Mouse (Mus musculus): Measurements from ENCODE around the gene Hydin. TPM values are rescaled to one million over a fixed set of nuclear protein-coding genes. Genes with fewer than 3 reads are reported as not detected.
"Not testable (repeated sequence)": the region's sequence is repeated elsewhere in the genome, so short reads cannot be mapped to it uniquely, and the experiment has no call there.

The Hydin gene
- polyA plus RNA-seq, 1 experiment from 2014 or later: 0.29 TPM

- 85% methylated on average over 7 of the region's 7 CpGs for WGBS
- ATAC-seq (ENCODE audit: insufficient number of reproducible peaks, low FRiP score); H3K9me3 ChIP-seq (replicated peaks); H3K4me3 ChIP-seq; H3K4me2 ChIP-seq; H3K36me3 ChIP-seq; H3K9ac ChIP-seq; H3K4me1 ChIP-seq (replicated peaks); H3K27me3 ChIP-seq (replicated peaks); H3K27ac ChIP-seq (ENCODE audit: poor library complexity, severe bottlenecking): not testable (repeated sequence)
Observed at GRCm38 (mm10) chr8:110522495-110522894, 255.7 kb downstream of the Hydin start.

DNA sequence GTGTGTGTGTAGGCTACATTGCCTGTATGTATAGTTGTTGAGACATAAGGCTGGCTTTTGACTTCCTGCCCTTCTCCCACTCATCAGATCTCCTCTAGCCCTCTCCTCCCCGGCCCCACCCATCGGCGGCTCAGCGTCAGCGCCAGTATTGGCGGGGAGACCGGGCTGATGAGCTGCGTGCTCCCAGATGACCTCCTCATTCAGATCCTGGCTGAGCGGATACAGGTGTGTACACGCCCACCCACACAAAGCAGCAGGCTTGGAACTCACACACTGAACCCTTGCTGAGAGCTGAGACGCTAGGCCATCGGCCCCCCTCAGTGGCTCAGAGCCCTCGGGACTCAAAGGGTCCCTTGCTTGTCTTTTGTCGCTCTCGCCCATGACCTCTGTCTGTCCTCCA is 256.2 kb downstream of the Hydin start:
- Histone ChIP-seq H3K36me3 (no peaks in the 10 kb centered on the region), H3K4me3 (no peak overlapping the region), H3K9ac (no peak overlapping the region), H3K4me2 (no peak overlapping the region), H3K4me1 (replicated peaks) (0 out of 2 replicates have a peak, but pooled peaks cover 5% of the 10 kb centered on the region), H3K9me3 (replicated peaks) (no peaks in the 10 kb centered on the region), H3K27ac (ENCODE audit: poor library complexity, severe bottlenecking) (no peak overlapping the region), H3K27me3 (replicated peaks) (no peaks in the 10 kb centered on the region)
- no peak for ATAC-seq (ENCODE audit: insufficient number of reproducible peaks, low FRiP score)
- 71% methylated on average over 15 of the region's 15 CpGs for WGBS

DNA sequence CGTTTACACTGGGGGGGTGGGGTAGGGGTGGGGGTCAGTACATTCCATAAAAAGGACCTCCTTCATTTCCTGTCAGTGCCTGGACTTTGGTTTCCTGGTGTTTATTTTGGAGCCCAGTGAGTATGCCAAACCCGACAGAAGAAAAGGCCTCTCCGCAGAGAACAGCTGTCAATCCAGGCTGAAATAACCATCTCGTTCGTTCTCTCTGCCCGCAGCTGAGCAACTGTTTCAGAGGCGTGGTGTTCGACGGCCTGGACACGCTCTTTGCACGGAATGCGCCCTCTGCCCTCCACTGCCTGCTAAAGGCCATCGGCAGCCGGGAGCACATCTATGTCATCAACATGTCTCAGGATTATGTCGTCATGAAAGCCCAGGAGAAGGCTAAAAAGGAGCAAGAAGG is 258.5 kb downstream of the Hydin start:
- Histone ChIP-seq H3K9me3 (replicated peaks) (no peaks in the 10 kb centered on the region), H3K27ac (ENCODE audit: poor library complexity, severe bottlenecking) (no peak overlapping the region), H3K9ac (no peak overlapping the region), H3K27me3 (replicated peaks) (no peaks in the 10 kb centered on the region), H3K4me3 (no peak overlapping the region), H3K36me3 (no peaks in the 10 kb centered on the region), H3K4me1 (replicated peaks) (0 out of 2 replicates have a peak, but pooled peaks cover 5% of the 10 kb centered on the region), H3K4me2 (no peak overlapping the region)
- 58% methylated on average over 15 of the region's 15 CpGs for WGBS
- no peak for ATAC-seq (ENCODE audit: insufficient number of reproducible peaks, low FRiP score)

DNA sequence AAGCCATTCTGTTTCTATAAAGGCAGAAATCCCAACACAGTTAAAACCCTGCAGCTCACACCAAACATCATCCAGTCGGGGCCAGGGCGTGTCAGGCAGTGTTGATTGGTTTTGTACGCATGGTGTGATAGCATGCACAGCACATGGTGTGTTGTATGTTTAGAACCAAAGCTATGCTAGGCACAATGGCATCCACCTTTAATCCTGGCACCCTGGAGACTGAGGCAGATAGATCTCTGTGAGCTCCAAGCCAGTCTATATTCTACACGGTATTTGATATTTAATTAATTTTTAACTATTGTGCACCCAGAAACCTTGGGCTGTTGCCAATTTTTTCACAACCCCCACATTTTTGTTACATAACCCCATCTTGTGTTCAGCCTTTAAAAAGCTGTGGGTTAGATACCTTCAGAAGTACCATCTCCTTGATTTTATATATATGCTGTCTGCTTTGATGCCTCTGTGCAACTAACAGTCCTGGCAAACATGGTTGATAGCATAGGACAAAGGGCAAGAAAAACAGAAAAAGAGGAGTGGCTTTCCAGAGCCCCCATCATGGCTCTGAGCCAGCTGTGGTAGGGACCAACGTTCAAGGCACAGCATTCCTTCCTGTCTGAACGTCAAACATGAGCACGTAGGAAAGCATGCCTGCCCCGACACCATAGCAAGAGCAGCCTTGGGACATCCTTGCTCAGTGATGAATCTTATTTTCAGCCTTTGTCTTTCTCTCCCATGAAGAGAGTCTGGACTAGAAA is 263.4 kb downstream of the Hydin start:
- WGBS: 50% methylated on average over 8 of the region's 8 CpGs
- Histone ChIP-seq H3K27ac (ENCODE audit: poor library complexity, severe bottlenecking) (no peak overlapping the region), H3K9me3 (replicated peaks) (no peaks in the 10 kb centered on the region), H3K4me2 (no peak overlapping the region), H3K4me1 (replicated peaks) (0 out of 2 replicates have a peak, but pooled peaks cover 6% of the 10 kb centered on the region), H3K27me3 (replicated peaks) (peaks cover 4% of the 10 kb centered on the region; the same call in 1 of the 2 replicates), H3K36me3 (no peaks in the 10 kb centered on the region), H3K9ac (no peak overlapping the region), H3K4me3 (no peak overlapping the region)
- no peak for ATAC-seq (ENCODE audit: insufficient number of reproducible peaks, low FRiP score)

DNA sequence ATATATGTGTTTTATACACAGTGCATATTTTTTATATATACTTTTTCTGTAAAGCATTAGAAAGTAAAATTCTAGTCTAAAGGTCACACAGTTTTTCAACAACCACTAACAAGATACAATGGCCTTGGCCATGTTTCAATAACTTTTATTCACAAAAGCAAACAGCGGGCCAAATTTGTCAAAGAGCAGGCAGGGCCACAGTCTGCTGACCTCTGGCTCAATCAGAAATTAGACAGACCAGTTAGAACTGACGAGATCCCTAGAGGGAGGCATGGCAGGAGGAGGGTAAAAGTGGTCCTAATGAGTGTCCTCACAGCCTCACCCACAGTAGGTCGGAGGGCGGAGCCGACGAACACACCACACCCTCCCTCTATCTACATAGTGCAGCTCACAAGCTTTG is 267.0 kb downstream of the Hydin start:
- Histone ChIP-seq H3K27ac (ENCODE audit: poor library complexity, severe bottlenecking) (no peak overlapping the region), H3K9ac (no peak overlapping the region), H3K36me3 (no peaks in the 10 kb centered on the region), H3K4me3 (no peak overlapping the region), H3K9me3 (replicated peaks) (no peaks in the 10 kb centered on the region), H3K4me2 (no peak overlapping the region), H3K4me1 (replicated peaks) (0 out of 2 replicates have a peak, but pooled peaks cover 3% of the 10 kb centered on the region), H3K27me3 (replicated peaks) (peaks cover 4% of the 10 kb centered on the region; the same call in 1 of the 2 replicates)
- ATAC-seq (ENCODE audit: insufficient number of reproducible peaks, low FRiP score): no peak
- 80% methylated on average over 6 of the region's 6 CpGs for WGBS

DNA sequence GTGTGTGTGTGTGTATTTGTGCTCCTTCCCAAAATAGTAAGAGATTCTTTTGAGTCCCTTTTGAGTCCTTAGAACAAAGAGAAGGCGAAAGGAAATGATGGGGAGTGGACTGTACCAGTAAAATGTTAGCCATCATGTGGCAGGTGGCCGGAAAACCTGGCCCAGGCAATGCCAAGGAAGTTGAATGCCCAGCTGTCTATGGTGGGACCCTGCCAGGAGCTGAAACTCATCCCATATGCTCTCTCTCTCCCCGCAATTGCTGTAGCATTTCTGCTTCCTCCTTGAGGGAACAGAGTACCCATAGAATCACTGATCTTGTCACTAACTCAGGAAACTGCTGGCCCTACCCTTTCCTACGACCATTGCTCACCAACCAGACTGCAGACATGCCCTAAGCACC is 271.1 kb downstream of the Hydin start:
- Histone ChIP-seq H3K27me3 (replicated peaks) (peaks cover 3% of the 10 kb centered on the region; the same call in 1 of the 2 replicates), H3K4me2 (no peak overlapping the region), H3K9me3 (replicated peaks) (no peaks in the 10 kb centered on the region), H3K4me1 (replicated peaks) (no peaks in the 10 kb centered on the region), H3K36me3 (no peaks in the 10 kb centered on the region), H3K27ac (ENCODE audit: poor library complexity, severe bottlenecking) (no peak overlapping the region), H3K9ac (no peak overlapping the region), H3K4me3 (no peak overlapping the region)
- ATAC-seq (ENCODE audit: insufficient number of reproducible peaks, low FRiP score): no peak
- WGBS: 66% methylated on average over 4 of the region's 4 CpGs

DNA sequence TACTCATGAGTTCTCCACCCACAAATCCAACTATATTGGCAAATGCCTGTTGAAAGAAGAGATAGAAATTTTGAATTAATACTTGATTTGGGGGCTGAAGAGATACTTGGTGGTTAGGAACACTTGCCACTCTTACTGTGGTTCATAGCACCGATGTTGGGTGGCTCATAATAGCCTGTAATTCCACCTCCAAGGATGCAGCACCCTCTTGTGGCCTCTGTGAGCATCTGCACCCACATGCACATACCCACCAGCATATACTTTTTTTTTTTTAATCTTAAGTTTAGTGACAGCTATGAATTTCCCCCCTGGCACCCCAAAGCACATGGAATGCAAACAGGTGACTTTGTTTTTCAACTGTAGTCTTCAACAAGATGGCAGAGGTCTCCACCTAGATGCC is 283.6 kb downstream of the Hydin start:
- peaks cover 6% of the 10 kb centered on the region; the same call in 1 of the 2 replicates for H3K9me3 ChIP-seq (replicated peaks)
- H3K4me1 ChIP-seq (replicated peaks): no peaks in the 10 kb centered on the region
- no peaks in the 10 kb centered on the region for H3K36me3 ChIP-seq
- no peak overlapping the region for H3K4me2 ChIP-seq
- 72% methylated on average over 1 of the region's 1 CpGs for whole genome bisulfite sequencing
- no peak overlapping the region for H3K4me3 ChIP-seq
- no peak overlapping the region for H3K27ac ChIP-seq (ENCODE audit: poor library complexity, severe bottlenecking)
- no peak overlapping the region for H3K9ac ChIP-seq
- no peak for ATAC-seq (ENCODE audit: insufficient number of reproducible peaks, low FRiP score)
- H3K27me3 ChIP-seq (replicated peaks): peaks cover 5% of the 10 kb centered on the region; the same call in 1 of the 2 replicates

DNA sequence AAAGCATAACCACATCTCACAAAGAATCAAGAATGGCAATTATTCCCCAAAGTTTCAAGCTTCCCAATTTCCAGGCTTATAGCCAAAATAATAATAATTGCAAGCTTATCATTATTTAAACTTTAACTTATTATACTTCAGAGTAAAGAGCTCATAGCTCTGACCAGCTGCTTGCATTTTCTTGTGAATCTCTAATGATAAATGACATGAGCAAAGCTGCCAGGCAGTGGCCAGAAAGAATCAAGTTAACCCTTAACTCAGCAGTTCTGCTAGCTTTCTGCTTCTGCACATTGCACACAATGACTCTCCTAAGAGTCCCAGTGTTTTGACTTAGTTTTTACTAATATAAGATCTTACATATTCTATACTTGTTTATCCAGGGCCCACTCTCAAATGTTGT is 285.3 kb downstream of the Hydin start:
- H3K27ac ChIP-seq (ENCODE audit: poor library complexity, severe bottlenecking); H3K36me3 ChIP-seq; ATAC-seq (ENCODE audit: insufficient number of reproducible peaks, low FRiP score): not testable (repeated sequence)

GRCm38 (mm10) chr8:110592641-110593040 is 325.9 kb downstream of the Hydin start:
- no peak for ATAC-seq (ENCODE audit: insufficient number of reproducible peaks, low FRiP score)
- Histone ChIP-seq H3K9me3 (replicated peaks) (no peaks in the 10 kb centered on the region), H3K27me3 (replicated peaks) (0 out of 2 replicates have a peak, but pooled peaks cover 2% of the 10 kb centered on the region), H3K9ac (no peak overlapping the region), H3K27ac (ENCODE audit: poor library complexity, severe bottlenecking) (no peak overlapping the region), H3K4me1 (replicated peaks) (no peaks in the 10 kb centered on the region), H3K4me3 (no peak overlapping the region), H3K36me3 (no peaks in the 10 kb centered on the region), H3K4me2 (no peak overlapping the region)
- 73% methylated on average over 9 of the region's 9 CpGs for WGBS

More for the DNA sequence above, 285.3 kb downstream of the Hydin start:
- H3K27me3 ChIP-seq (replicated peaks); H3K4me1 ChIP-seq (replicated peaks); H3K4me2 ChIP-seq; H3K9ac ChIP-seq; H3K9me3 ChIP-seq (replicated peaks); H3K4me3 ChIP-seq: not testable (repeated sequence)

GRCm38 (mm10) chr8:110594164-110594563 is 327.4 kb downstream of the Hydin start:
- WGBS: 78% methylated on average over 6 of the region's 6 CpGs
- no peak for ATAC-seq (ENCODE audit: insufficient number of reproducible peaks, low FRiP score)
- H3K4me2 ChIP-seq: no peak overlapping the region

GRCm38 (mm10) chr8:110604556-110604955 is 337.8 kb downstream of the Hydin start:
- Histone ChIP-seq H3K36me3 (no peaks in the 10 kb centered on the region), H3K4me2 (no peak overlapping the region), H3K4me1 (replicated peaks) (no peaks in the 10 kb centered on the region), H3K9me3 (replicated peaks) (no peaks in the 10 kb centered on the region), H3K27ac (ENCODE audit: poor library complexity, severe bottlenecking) (no peak overlapping the region), H3K4me3 (no peak overlapping the region), H3K27me3 (replicated peaks) (0 out of 2 replicates have a peak, but pooled peaks cover 3% of the 10 kb centered on the region), H3K9ac (no peak overlapping the region)
- no peak for ATAC-seq (ENCODE audit: insufficient number of reproducible peaks, low FRiP score)
- WGBS: 0% methylated on average over 1 of the region's 1 CpGs

More at GRCm38 (mm10) chr8:110594164-110594563, 327.4 kb downstream of the Hydin start:
- Histone ChIP-seq H3K4me3 (no peak overlapping the region), H3K27me3 (replicated peaks) (0 out of 2 replicates have a peak, but pooled peaks cover 2% of the 10 kb centered on the region), H3K9ac (no peak overlapping the region), H3K9me3 (replicated peaks) (no peaks in the 10 kb centered on the region), H3K4me1 (replicated peaks) (no peaks in the 10 kb centered on the region), H3K36me3 (no peaks in the 10 kb centered on the region), H3K27ac (ENCODE audit: poor library complexity, severe bottlenecking) (no peak overlapping the region)
